Mouse (Mus musculus) forebrain, embryonic 12.5 days (tissue): ENCODE results near the gene Ipo9. TPM values are rescaled to one million over a fixed set of nuclear protein-coding genes. Genes with fewer than 3 reads are reported as not detected.

Source experiments
- ATAC-seq: fragments of 200-750 bp; cut with Nextera tagmentation; 2 replicates; pipeline ENCODE4 v1.8.0; 2017; ENCODE audit warnings: moderate TSS enrichment; ENCODE audit not compliant: low FRiP score
- H3K27ac ChIP-seq: fragments of 300-500 bp; sonication (generic); 2 replicates; pipeline ENCODE4 v1.5.1; 2016; ENCODE audit warnings: mild to moderate bottlenecking
- H3K27me3 ChIP-seq: fragments of 300-500 bp; sonication (generic); 2 replicates; pipeline ENCODE4 v1.6.1; 2016; ENCODE audit warnings: mild to moderate bottlenecking
- H3K36me3 ChIP-seq: fragments of 300-500 bp; sonication (generic); replicated peaks from 2 replicates; pipeline ENCODE4 v1.6.1; 2016; ENCODE audit warnings: mild to moderate bottlenecking
- H3K4me1 ChIP-seq: fragments of 300-500 bp; sonication (generic); 2 replicates; pipeline ENCODE4 v1.6.1; 2016
- H3K4me2 ChIP-seq: fragments of 300-500 bp; sonication (generic); 2 replicates; pipeline ENCODE4 v1.6.1; 2016; ENCODE audit warnings: mild to moderate bottlenecking, moderate library complexity
- H3K4me3 ChIP-seq: fragments of 300-500 bp; sonication (generic); replicated peaks from 2 replicates; pipeline ENCODE4 v1.5.1; 2016; ENCODE audit warnings: mild to moderate bottlenecking
- H3K9ac ChIP-seq: fragments of 300-500 bp; sonication (generic); 2 replicates; pipeline ENCODE4 v1.6.1; 2016; ENCODE audit warnings: mild to moderate bottlenecking
- H3K9me3 ChIP-seq: fragments of 300-500 bp; sonication (generic); 2 replicates; pipeline ENCODE4 v1.6.1; 2016
- WGBS: fragments of 180-500 bp; shearing (Covaris S2); methylation state at CpG from one replicate; pipeline ENCODE4 v1.1.7; 2016; 5-methylcytosine and 5-hydroxymethylcytosine counted together
- polyA plus RNA-seq: library from polyadenylated mRNA; unstranded; fragments of >200 nt; fragmentation: Nextera tagmentation; extraction: Ambion mirVana; gene quantifications from 2 replicates; pipeline ENCODE4 v1.2.1, GENCODE M21; 2016

The Ipo9 gene
- polyA plus RNA-seq, 1 experiment from 2014 or later = 198 TPM

DNA sequence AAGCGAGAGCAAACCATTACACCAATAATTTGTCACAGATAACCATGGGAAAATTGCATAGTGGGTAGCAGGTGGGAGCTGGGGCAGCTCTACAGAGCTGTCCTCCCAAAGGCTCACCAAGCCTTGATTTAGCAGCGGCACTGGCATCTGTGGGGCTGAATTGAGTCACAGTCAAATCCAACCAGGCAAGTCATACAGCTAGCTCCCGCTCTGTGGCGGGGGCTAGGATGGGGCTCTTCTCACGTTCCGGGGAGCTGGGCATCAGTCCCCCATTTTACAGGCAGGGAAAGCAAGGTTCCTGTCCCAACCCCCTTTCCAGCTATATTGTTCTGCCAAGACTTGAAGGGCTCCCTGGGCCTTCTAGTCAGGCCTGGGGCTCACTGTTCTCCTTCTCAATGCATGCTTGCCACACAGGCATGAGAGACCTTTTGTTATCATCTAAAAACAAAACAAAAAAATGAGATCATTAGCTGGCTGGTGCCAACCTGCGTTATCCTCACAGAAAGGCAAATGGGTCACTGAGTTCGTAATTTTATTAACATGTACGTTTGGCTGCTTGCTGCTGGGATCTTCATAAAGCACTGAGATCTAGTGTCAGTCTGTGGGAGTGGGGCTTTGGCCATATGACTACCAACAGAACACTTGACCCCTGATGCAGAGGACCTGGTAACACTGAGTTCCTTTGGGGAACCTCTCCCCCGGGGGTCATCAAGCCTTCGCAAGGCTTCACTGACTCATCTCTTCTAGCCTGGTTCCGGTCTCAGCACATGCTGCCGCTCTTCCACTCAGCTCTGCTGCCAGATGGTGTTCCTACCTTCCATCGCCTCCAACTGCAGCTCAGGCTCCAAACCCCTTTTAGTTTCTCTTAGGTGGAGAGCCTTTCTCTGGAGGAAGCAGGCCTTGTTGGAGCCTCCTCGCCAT lies 50.0 kb downstream of the Ipo9 start:
- H3K27me3 ChIP-seq = no peaks in the 10 kb centered on the region
- no peak overlapping the region for H3K4me2 ChIP-seq
- no peak for ATAC-seq
- no peak overlapping the region for H3K9ac ChIP-seq
- 83% methylated on average over 15 of the region's 15 CpGs for WGBS
- no peaks in the 10 kb centered on the region for H3K9me3 ChIP-seq
- H3K4me1 ChIP-seq = peaks cover 1% of the 10 kb centered on the region
- H3K27ac ChIP-seq = peak overlapping the region; percentile 46; the same call in 1 of the 2 replicates
- H3K36me3 ChIP-seq = peaks cover 37% of the 10 kb centered on the region
- no peak overlapping the region for H3K4me3 ChIP-seq

DNA sequence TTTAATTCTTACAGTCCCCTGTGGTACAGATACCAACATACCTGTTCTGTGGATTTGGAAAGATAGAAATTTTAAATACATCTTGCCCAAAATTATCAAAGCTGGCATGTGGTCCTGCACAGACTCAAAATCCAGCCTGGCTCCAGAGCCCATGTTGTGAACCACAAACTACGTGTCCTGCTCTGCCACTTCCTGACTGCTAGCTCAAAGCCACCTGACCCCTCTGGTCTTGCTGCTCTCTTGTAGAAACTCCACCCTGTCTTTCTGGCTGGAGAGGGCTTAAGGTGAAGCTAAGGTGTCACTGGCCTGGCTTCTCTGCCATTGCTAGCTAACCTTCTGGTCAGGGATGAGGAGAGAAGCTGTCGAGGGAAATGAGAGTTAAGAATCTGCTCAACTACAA lies 51.3 kb downstream of the Ipo9 start:
- Histone ChIP-seq H3K9ac (no peak overlapping the region), H3K27ac (no peak overlapping the region), H3K36me3 (peaks cover 24% of the 10 kb centered on the region), H3K4me2 (no peak overlapping the region), H3K4me3 (no peak overlapping the region), H3K27me3 (no peaks in the 10 kb centered on the region), H3K9me3 (no peaks in the 10 kb centered on the region), H3K4me1 (peaks cover 10% of the 10 kb centered on the region)
- WGBS = 75% methylated on average over 2 of the region's 2 CpGs
- no peak for ATAC-seq

DNA sequence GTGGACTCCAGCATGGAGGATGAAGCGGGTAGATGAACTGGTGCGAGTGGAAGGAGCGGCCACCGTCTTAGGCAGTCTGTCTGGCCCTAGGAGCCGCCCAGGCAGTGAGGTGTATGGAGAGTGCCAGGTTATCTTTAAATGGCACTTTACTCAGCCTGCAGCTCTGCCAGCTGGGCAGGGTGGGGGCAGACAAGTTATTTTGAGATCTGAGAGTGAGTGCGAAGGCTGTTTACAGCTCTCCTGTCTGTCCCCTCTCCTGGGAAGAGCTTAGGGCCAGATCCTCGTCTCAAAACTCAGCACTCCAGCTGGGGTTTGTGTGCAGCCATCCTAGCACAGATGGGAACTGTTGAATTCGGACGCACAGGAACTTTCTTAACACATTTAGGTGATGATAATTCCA lies 51.7 kb downstream of the Ipo9 start:
- H3K4me3 ChIP-seq = no peak overlapping the region
- no peaks in the 10 kb centered on the region for H3K27me3 ChIP-seq
- H3K4me1 ChIP-seq = peaks cover 13% of the 10 kb centered on the region
- no peak overlapping the region for H3K9ac ChIP-seq
- H3K4me2 ChIP-seq = no peak overlapping the region
- peaks cover 19% of the 10 kb centered on the region for H3K36me3 ChIP-seq
- no peak for ATAC-seq
- WGBS = 68% methylated on average over 9 of the region's 9 CpGs
- H3K9me3 ChIP-seq = no peaks in the 10 kb centered on the region
- H3K27ac ChIP-seq = no peak overlapping the region

DNA sequence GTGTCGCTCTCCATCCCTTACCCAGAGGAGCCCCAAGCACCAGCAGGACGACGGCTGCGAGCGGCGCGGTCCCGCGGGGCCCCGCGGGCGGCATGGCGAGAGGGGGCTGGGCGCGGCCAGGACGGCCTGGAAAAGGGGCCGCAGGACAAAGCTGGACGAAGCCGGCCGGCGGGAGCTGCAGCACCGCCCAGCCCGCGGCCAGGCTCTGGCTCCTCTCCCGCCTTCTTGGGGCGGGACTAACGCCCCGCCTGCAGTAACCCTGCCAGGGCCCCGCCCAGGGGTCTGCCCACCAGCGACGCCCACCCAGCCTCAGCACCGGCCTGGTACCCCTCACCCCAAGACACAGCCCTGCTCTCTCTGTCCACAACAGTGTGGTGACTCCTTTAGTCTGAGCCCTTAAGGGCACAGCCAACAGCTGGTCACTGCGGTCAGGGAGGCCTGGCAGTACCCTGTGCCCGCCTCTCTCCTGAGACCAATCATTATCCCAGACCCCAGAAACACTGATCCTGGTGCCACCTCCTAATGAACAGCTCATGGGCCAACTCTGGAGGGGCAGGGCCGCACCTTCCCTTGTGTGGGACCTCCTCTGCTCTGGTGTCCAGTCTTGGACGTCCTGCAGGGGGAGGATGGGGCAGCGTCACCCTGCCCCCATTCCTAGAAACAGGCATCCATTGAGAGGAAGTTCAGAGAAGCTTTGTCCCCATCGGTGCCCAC lies 55.3 kb downstream of the Ipo9 start, which contains the start of gene Shisa4:
TSS of gene Shisa4 (minus strand) at position 370 of the 714 bp plus-strand sequence.
- H3K4me3 ChIP-seq = peak within 1 kb of the TSS; percentile 66
- H3K27me3 ChIP-seq = no peaks in the 10 kb centered on the region
- peak within 1 kb of the TSS; percentile 77 for H3K4me2 ChIP-seq
- 3% methylated on average over 18 of the region's 38 CpGs for WGBS
- H3K4me1 ChIP-seq = peaks cover 32% of the 10 kb centered on the region
- no peaks in the 10 kb centered on the region; the same call in none of the 2 replicates for H3K36me3 ChIP-seq
- no peaks in the 10 kb centered on the region for H3K9me3 ChIP-seq
- ATAC-seq = peak; percentile 92
- H3K27ac ChIP-seq = peak within 1 kb of the TSS; percentile 65
- H3K9ac ChIP-seq = peak within 1 kb of the TSS; percentile 86

DNA sequence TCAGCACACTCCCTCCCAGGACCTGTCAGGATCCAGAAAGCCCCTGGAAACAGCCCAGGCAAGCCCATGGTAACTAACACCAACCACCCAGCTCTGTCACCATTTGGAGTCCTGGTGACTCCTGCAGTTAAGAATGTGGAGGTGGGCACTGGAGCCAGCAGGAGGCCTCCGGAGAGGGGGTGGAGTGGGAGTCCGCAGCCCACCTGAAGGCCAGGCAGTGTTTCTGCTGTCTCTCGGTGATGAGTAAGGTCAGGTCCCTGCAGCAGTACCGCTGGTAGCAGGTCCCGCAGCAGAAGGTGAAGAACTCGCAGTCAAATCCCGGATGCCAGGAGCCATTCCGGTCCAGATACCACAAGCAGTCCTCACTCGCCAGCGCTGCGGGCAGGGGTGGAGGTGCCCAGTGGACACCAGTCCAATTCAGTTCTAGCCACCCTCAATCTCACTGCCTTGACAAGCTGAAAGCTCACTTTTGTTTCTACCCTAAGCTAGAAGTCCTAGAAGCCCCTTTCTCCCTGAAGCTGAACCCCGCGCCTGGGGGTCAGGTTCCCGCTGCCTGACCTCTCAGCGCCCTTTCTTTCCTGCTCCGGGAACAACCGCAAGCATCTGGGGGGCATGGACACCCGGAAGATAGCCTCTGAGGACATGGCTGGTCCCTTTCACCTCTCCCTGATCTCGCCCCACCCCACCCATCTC lies 56.0 kb downstream of the Ipo9 start:
- 0 out of 2 replicates have a peak, but pooled peaks have one; percentile 18 for ATAC-seq
- peak overlapping the region; percentile 66 for H3K4me3 ChIP-seq
- peaks cover 35% of the 10 kb centered on the region for H3K4me1 ChIP-seq
- WGBS = 2% methylated on average over 19 of the region's 19 CpGs
- peak overlapping the region; percentile 86 for H3K9ac ChIP-seq
- H3K36me3 ChIP-seq = no peaks in the 10 kb centered on the region; the same call in none of the 2 replicates
- H3K9me3 ChIP-seq = no peaks in the 10 kb centered on the region
- H3K27ac ChIP-seq = peak overlapping the region; percentile 65
- peak overlapping the region; percentile 77 for H3K4me2 ChIP-seq
- peaks cover 3% of the 10 kb centered on the region for H3K27me3 ChIP-seq

DNA sequence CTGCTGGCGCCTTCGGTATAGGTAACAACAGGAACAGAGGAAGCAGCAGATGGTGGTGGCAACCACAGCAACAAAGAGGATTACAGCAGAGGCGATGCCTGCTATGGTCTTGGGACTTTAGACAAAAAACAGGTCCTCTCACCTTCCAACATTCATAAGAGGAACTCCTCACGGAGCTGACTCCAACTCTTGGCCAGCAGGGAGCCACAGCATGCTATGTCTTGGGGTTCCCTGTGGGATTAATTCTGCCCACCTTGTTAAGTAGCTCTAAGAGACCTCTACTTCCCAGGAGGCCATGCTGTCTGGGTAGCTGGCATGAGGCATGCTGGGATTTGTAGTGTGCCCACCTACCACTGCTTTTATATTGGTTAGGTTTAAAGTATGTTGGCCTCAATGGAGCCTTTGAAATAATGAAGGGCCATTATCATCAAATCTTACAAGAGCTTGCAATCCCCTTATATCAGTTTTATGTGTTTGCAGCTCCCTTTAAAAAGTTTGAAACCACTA lies 57.1 kb downstream of the Ipo9 start:
- no peak for ATAC-seq
- peaks cover 6% of the 10 kb centered on the region for H3K27me3 ChIP-seq
- 62% methylated on average over 4 of the region's 4 CpGs for WGBS
- H3K4me2 ChIP-seq = peak overlapping the region; percentile 77
- H3K36me3 ChIP-seq = no peaks in the 10 kb centered on the region; the same call in none of the 2 replicates
- no peaks in the 10 kb centered on the region for H3K9me3 ChIP-seq
- H3K4me1 ChIP-seq = peaks cover 46% of the 10 kb centered on the region
- H3K4me3 ChIP-seq = peak overlapping the region; percentile 26
- H3K9ac ChIP-seq = peak overlapping the region; percentile 30
- peak overlapping the region; percentile 60 for H3K27ac ChIP-seq

DNA sequence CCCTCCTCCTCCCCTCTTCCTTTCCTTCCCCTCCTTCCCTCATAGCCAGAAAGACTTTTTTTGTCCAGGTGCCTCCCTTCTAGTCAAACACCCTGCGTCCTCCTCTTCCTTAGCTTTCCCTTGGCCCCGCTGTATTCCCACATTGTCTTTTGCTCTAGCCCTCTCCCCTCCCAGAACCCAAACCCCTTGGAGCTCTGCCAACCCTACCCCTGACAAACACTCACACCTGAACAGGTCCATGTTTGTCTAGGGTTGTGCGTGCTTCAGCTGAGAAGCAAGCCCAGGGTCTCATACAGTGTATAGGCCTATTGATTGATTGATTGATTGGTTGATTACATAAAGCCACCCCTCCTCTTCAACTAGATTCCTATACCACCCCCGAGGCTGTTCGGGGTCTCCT lies 60.9 kb downstream of the Ipo9 start:
- H3K4me2 ChIP-seq = peak overlapping the region; percentile 71; the same call in 1 of the 2 replicates
- 91% methylated on average over 5 of the region's 5 CpGs for WGBS
- H3K27ac ChIP-seq = no peak overlapping the region
- ATAC-seq = no peak; the same call in 1 of the 2 replicates
- H3K27me3 ChIP-seq = peaks cover 6% of the 10 kb centered on the region
- H3K9ac ChIP-seq = no peak overlapping the region
- no peaks in the 10 kb centered on the region for H3K9me3 ChIP-seq
- H3K4me1 ChIP-seq = peaks cover 40% of the 10 kb centered on the region
- no peaks in the 10 kb centered on the region; the same call in none of the 2 replicates for H3K36me3 ChIP-seq
- no peak overlapping the region for H3K4me3 ChIP-seq

DNA sequence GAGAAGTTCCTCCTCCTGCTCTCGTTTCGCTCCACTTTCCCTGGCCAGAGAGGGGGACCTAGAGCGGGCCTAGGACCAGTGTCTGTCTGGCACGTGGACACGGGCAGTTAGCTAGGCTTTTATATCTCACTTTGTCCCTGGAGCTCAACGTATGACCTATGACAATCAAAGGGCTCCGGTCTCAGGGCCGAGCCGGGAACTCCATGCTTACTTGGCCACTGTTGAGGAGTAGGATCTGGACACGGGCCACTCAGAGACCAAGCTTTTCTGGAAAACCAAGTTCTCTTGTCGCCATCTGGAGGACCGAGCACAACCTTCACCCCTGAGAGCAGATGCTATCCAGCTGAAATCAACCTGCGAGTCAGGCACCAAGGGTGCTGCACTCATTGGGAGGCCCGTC lies 61.3 kb downstream of the Ipo9 start:
- Histone ChIP-seq H3K27me3 (peaks cover 6% of the 10 kb centered on the region), H3K4me2 (peak overlapping the region; percentile 71), H3K9me3 (no peaks in the 10 kb centered on the region), H3K27ac (no peak overlapping the region), H3K36me3 (no peaks in the 10 kb centered on the region; the same call in none of the 2 replicates), H3K4me3 (peak overlapping the region; percentile 41), H3K4me1 (peaks cover 35% of the 10 kb centered on the region), H3K9ac (peak overlapping the region; percentile 63; the same call in 1 of the 2 replicates)
- 9% methylated on average over 14 of the region's 14 CpGs for WGBS
- ATAC-seq = no peak

DNA sequence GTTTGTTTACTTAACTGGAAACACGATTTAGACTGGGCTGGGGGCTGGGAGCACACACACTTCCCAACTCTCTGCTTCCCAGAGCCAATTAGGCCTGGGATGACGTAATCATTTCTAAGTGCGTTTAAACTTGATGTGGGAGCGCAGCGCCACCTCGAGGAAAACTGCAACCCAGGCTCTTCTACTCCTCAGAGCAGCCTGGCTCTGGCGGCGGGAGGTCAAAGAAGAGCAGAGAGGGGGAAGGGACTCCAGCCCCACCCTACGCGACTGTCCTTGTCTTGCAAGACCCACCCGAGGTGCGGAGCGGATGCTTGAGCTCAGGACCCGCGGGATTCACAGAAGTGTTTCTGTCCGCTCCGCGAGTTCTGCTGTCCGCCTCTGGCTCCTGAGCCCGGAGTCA lies 62.1 kb downstream of the Ipo9 start:
- Histone ChIP-seq H3K36me3 (no peaks in the 10 kb centered on the region; the same call in none of the 2 replicates), H3K9ac (peak overlapping the region; percentile 63), H3K27me3 (peaks cover 6% of the 10 kb centered on the region), H3K27ac (no peak overlapping the region), H3K9me3 (no peaks in the 10 kb centered on the region), H3K4me1 (peaks cover 29% of the 10 kb centered on the region), H3K4me2 (peak overlapping the region; percentile 71), H3K4me3 (peak overlapping the region; percentile 41)
- 1% methylated on average over 20 of the region's 20 CpGs for WGBS
- ATAC-seq = peak; percentile 73

DNA sequence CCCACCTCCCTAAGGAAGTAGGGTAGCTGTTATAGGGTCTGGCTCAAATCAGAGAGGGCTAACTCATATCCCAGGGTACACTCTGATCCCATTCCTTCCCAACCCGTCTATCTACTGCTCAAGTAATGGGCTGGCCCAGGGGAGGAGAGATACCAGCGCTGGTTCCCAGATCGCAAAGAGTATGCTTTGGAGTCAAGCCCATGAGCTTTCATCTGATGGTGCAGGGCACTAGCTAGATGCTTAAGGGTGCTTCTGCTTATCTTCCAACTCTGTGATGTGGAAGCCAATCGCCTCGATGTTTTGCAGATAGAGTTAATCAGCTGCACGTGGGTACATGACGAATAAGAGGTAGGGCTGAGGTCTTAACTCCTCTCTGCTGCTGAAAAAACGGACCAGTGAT lies 62.7 kb downstream of the Ipo9 start:
- no peak overlapping the region for H3K4me2 ChIP-seq
- H3K9me3 ChIP-seq = no peaks in the 10 kb centered on the region
- ATAC-seq = no peak
- H3K4me3 ChIP-seq = no peak overlapping the region
- no peaks in the 10 kb centered on the region; the same call in none of the 2 replicates for H3K36me3 ChIP-seq
- H3K4me1 ChIP-seq = peaks cover 23% of the 10 kb centered on the region
- no peak overlapping the region for H3K27ac ChIP-seq
- no peak overlapping the region for H3K9ac ChIP-seq
- H3K27me3 ChIP-seq = peaks cover 6% of the 10 kb centered on the region
- WGBS = 78% methylated on average over 8 of the region's 8 CpGs

DNA sequence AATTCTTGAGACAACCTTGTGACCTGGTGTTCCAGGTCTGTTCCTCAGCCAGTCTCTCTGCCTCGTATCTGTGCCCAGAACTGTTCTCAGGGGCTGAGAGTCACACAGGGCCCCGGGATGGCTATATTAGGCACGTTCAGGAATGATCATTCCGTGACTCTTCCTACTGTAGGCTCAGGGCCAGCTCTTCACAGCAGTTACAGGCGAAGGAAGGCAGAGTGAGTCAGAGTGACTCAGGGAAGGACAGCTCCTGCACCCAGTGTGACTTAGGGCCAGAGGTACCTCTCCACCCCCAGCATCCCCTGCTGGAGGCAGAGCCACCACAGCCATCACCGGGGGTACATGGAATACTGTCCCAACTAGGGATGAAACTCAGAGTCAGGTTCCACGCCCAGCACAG lies 63.3 kb downstream of the Ipo9 start:
- ATAC-seq = no peak
- Histone ChIP-seq H3K27me3 (peaks cover 6% of the 10 kb centered on the region), H3K36me3 (no peaks in the 10 kb centered on the region; the same call in 1 of the 2 replicates), H3K9me3 (no peaks in the 10 kb centered on the region), H3K4me2 (no peak overlapping the region), H3K4me1 (peaks cover 17% of the 10 kb centered on the region), H3K9ac (no peak overlapping the region), H3K27ac (no peak overlapping the region), H3K4me3 (no peak overlapping the region)
- WGBS = 83% methylated on average over 7 of the region's 7 CpGs
